Mouse (Mus musculus): ENCODE results near the gene Pjvk. TPM values are rescaled to one million over a fixed set of nuclear protein-coding genes. Genes with fewer than 3 reads are reported as not detected.

The Pjvk gene
- polyA plus RNA-seq (2012), result not detected in 2 replicates

DNA sequence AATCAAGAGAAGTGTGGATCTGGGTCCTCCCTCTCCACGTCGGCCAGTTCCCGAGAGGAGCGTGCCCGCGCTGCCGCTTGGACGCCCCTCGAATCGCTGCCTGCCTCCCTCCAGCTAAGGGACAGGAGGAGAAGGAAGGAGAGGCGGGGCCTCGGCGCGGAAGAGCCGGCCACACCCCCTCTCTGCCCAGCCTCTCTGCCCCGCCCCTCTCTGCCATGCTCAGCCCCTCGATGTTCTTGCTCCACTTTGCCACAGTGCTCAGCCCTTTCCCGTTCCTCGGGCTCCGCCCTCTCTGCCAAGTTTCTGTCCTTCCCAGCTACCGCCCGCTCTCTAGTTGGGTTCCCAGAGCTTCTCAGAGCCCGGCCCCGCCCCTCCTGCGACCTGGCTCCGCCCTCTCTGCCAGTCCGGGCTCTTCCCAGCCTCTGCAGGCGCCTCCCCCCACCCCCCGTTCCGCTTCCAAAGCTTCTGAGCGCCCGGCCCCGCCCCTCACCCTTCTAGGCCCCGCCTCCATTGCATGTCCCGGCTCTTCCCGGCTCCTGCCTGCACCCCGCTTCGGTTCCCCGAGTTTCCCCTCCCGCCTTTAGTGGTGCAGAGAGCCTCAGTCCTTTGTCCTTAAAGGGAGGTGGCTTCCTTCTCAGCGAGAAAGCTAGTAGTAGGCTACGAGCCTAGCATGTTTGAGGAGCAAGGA, at the start of gene Pjvk, which contains the start of gene Prkra:
Pjvk (plus strand) TSS at position 594 of the 688 bp plus-strand sequence.
Prkra (minus strand) TSS at position 133 of the 688 bp plus-strand sequence.
- no peak for TF ChIP-seq GATA1 (IDR thresholded peaks at IDR 0.05; ENCODE audit: low read length)

DNA sequence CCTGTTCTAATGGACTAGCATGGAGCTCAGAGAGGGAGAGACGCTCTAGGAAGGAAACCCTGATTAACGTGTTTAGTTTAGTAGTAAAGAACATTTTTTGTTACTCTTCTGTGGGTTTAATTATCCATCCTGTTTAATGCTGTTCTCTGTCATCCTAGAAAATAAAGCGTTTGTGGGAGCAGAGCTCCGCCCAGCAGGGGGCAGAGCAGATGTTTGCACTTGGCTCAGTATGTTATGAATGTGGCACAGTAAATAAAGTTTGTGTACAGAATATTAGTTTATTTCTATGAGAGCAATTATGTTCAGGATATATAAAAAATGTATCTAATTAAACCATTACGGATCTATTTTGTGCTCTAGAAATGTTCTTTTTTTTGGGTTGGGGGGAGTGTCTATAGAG, 49.1 kb upstream of the Pjvk start:
- TF ChIP-seq GATA1 (IDR thresholded peaks at IDR 0.05; ENCODE audit: low read length), result no peak

DNA sequence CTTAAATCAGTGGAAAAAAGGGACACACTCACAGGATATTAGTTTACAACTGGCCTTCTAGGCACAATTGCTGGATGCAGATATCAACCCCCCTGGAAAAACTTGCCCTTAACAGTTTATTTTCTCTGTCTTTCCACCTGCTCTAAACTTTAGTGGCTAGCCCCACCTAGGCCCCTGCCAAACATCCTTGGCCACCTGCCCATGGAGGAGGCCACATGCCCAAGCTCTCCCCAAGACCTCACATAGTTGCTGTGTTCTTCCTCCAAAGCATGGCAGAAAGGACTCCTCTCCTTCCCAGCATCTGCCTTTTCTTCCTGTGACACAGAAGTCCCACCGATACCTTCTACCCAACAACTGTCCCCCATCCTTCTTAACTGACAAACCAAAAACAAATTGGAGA, 46.0 kb upstream of the Pjvk start:
- no peak for TF ChIP-seq GATA1 (IDR thresholded peaks at IDR 0.05; ENCODE audit: low read length)

DNA sequence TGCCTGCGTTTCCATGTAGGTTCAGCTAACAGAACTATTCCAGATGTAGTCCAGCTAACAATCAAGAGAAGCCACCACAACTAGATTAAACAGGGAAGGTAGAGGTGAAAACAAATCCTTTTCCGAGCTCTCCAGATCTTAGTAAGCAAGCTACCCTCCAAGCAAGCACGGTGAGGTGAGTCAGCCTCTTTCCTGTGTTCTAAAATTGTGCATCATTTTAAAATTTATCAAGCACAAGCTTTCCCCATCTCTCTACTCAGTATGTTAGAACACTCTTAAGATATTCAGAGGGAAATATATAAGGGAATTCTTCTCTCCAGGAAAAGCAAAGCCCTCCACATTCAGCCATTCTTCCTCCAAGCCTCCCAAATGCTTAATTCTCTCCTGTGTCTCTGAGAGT, 41.6 kb upstream of the Pjvk start:
- TF ChIP-seq GATA1 (IDR thresholded peaks at IDR 0.05; ENCODE audit: low read length), result no peak

DNA sequence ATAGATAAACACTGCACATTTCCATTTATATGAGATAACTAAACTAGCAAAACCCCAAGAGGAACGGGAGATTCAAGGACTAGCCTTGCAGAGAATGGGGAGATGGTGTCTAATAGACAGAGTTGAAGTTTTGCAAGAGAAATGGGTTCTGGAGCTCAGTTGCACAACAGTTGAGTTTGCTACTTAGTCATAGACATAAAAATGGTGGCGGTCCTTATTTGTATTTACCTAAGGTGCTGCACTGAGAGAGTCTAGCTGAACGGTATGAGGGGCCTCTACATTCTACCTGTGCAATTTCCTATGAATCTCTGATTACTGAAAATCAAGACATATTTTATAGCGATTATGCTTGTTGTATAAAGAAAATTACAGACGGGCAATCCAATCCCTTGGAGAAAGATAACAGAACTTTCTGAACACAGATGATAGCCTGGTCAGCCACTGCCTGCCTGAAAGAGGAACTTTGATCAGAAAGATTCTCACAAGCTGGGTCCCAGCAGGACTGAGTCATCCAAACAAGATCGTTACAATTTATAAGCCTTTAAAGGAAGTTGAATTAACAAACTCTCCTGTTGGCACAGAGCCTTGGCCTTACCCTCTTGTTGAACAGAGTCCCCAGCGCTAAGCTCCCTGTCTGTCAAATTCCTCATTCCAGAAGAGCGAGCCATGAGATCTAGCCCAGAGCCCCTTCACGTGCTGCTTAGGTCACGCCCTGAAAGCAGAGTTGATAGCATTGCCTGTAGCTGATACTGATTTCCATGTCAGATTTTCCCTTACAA, 37.8 kb upstream of the Pjvk start:
- no peak for TF ChIP-seq GATA1 (IDR thresholded peaks at IDR 0.05; ENCODE audit: low read length)

DNA sequence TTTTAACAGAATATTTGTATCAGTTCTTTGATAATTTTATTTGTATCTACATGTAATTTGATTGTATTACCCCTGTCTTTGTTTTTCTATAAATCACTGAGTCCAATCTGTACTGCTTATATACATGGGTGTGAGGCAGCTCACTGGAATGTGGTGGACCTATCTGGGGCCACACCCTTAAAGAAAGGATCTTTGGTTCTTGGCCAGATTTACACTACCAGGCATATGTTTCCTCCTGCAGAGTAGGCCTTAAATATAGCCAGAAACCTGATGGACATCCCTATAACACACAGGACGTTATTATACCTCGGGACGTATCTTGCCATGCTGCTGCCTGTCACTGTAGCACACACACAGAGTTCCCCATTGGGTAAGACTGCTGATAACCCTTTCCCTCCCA, 36.3 kb upstream of the Pjvk start:
- TF ChIP-seq GATA1 (IDR thresholded peaks at IDR 0.05; ENCODE audit: low read length), result no peak

DNA sequence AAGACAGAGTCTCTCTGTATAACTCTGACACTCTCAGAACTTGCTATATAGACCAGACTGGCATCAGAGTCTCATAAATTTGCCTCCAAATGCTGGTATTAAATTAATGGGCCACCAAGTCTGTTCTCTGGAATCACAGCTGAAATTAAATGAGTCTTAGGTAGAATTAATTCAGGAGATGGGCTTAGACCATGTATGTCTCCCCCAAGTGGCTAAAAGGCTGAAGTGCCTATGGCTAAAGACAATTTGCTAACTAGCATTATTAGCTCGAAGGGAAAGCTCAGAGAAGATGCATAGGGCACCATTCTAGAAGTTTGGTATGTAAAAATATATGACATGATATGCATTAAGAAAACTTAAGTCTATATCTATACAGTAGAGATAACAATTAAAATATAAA, 30.2 kb upstream of the Pjvk start:
- TF ChIP-seq GATA1 (IDR thresholded peaks at IDR 0.05; ENCODE audit: low read length), result no peak

DNA sequence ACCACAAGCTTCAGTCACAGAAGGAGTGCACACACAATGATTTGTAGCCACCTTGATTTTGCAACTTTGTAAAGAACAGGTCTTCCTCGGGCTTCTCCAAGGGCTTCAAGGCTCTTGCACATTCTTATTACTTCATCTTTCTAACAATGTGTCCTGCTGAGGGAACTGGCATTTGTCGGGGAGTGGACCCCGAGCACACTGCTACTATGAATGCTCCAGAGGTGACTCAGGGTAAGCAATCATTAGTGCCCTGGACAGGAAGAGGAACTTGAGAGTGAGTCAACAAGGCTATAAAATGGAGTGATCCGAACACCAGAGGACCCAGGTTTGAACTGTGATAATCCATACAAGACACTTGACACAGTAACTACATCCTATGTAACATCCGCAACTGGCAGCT, 28.1 kb upstream of the Pjvk start:
- TF ChIP-seq GATA1 (IDR thresholded peaks at IDR 0.05; ENCODE audit: low read length), result no peak

DNA sequence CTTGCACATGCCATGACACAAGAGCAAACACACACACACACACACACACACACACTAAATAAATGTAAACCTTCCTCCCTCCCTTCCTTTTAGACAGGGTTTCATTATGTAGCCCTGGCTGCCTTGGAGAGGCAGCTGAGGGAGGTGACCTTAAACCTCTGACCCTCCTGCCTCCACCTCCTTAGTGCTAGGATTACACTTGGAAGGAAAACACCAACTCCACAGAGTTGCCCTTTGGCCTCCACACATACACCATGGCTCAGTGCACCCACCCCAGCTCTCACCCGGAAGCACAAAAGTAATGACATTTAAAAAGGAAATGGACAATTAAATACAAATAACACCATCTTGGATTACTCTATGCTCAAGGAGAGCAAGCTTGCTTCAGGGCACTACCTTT, 26.6 kb upstream of the Pjvk start:
- TF ChIP-seq GATA1 (IDR thresholded peaks at IDR 0.05; ENCODE audit: low read length), result no peak

DNA sequence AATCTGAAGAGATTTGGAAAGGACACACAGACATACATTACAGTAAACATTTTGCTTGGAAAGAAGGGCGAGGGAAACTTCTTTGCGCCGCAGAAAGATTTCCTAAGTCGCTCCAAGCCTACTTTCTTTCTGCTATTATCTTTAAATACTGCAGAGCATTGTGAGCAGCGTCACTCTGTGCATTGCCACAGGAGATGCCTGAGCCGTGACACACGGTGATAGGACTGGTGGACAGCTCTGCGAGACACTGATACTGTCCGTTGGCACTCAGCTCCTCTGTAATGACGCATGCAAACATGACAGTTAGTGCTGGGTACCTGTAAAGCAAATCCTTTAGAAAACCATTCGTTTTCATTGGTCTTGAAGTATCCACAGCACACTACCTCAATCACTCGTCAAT, 18.0 kb upstream of the Pjvk start:
- TF ChIP-seq GATA1 (IDR thresholded peaks at IDR 0.05; ENCODE audit: low read length), result no peak

DNA sequence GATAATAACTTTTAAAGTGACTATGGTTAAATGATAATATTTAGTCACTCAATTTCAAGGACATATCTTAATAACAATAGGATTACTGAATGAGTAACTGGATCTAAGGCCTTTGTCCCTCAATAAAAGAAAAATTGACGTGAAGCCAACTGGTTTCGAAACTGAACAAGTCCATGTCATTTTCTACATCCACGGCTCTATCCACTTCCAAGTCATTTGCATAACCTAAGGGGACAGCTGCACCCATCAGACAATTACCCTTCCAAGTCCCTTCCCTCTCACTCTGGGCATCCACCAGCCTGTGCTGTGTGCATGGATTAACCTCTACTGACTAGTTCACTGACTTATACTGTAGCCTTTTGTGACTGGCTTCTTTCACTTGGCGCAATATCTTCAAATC, 16.7 kb upstream of the Pjvk start:
- no peak for TF ChIP-seq GATA1 (IDR thresholded peaks at IDR 0.05; ENCODE audit: low read length)

DNA sequence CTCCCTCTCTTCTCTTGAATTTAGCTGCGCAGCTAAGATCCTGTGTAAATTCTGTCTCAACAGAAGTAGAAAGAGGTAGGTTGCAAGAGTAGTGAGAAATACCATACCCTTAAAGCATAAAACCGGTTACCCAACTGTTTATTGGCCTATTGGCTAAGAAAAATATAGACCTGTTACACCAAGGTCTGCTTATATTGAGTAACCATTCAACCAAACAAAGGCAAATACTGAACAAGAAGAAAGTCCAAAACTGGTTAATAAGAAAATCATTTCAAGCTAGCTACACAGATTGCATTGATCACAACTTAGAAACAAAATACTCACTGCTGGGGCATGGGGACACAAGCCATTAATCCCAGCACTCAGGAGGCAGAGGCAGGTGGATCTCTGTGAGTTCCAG, 8.6 kb upstream of the Pjvk start:
- TF ChIP-seq GATA1 (IDR thresholded peaks at IDR 0.05; ENCODE audit: low read length), result no peak

DNA sequence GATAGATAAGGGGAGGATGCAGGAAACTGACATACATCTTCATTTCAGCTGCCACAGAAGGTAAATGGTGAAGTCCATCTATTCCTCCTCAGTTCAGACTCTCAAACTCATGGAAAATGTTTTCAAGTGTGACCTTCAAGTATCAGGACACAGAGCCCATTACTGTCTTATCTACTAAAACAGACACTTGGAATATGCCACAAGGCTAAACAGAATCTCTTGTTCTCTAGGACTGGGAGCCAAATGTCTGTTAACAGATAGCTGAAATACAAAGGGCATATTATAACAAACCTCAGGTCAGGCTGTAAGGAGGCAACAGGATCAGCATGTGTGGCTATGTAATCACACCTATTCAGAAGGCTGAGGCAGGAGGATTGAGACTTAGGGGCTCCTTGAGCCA, 4.5 kb upstream of the Pjvk start:
- no peak for TF ChIP-seq GATA1 (IDR thresholded peaks at IDR 0.05; ENCODE audit: low read length)

DNA sequence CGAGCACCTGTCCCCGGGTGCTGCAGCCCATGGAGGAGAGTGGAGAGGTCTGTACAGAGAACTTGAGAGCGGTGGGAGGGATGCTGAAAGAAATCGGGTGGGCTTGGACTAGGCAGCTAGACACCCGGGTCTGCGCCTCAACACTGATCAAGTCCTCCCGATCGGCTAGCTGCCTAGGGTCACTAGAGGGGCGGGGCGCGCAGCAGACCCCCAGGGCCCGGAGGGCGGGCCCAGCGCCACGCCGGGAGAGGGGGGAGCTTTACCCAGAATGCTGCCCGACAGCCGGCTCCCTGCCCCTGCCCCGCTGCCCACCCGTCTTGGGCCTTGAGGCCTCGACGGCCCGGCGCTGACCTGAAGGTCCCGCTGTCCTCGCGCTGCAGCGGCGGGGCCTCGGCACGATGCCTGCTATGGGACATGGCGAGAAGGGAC, 821 bp upstream of the Pjvk start:
- TF ChIP-seq GATA1 (IDR thresholded peaks at IDR 0.05; ENCODE audit: low read length), result no peak

DNA sequence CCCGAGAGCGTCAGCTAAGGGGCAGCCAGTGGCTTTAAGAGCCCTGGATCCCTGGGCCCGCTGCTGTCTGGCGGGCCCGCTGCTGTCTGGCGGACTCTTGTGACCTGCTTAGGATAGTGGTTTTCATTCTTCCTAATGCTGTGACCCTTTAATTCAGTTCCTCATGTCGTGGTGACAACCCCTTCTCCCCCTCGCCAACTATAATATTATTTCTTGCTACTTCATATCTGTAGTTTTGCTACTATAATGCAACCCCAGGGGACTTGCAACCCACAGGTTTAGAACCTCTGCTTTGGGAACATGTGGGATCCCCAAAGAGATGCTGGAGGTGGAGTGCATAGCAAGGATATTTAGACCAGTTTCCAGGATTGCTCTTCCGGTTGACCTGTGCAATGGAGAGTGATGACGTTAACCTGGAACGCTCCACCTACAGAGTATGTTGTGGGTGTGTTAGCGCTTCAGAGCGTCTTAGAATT, 428 bp downstream of the Pjvk start:
- TF ChIP-seq GATA1 (IDR thresholded peaks at IDR 0.05; ENCODE audit: low read length), result no peak

DNA sequence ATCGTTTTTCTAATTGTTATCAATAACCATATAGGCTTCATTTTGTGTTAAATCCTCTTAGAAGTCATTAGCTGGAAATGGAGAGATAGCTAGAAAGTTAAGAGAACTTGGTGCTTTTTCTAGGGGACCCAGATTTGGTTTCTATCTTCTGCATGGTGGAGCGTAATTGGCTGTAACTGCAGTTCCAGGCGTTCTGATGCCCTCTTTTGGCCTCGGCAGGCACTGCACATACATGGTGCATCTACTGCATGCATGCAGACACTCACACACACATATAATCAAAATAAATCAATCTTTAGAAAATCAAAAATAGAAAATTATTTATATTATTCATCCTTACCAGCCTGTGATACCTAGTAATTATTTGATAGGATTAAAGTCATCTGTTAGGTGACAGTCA, 4.8 kb downstream of the Pjvk start:
- TF ChIP-seq GATA1 (IDR thresholded peaks at IDR 0.05; ENCODE audit: low read length), result no peak

DNA sequence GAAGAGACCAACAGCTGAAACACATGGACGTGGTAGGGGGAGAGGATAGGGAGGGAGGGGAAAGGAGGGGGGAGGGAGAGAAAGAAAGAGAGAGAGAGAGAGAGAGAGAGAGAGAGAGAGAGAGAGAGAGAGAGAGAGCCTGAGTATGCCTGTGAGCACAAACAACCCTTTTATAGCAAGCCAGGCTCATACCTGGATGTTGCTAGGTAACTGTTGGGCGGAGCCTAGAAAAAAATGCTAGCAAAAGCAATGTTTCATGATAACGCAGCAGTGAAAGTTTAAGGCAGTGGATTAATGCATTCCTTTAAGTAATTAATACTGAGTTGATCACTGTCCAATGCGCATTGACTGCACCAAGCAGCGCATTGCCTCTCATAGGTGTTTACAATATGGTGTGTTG, 6.4 kb downstream of the Pjvk start:
- TF ChIP-seq GATA1 (IDR thresholded peaks at IDR 0.05; ENCODE audit: low read length), result no peak
